Mouse (Mus musculus) thymus, postnatal 14 days (tissue): ENCODE data around the gene Cinp.

Experiments used
- DNase-seq: peaks from one replicate; pipeline ENCODE4 v3.0.0; 2021

The Cinp gene

GRCm38 (mm10) chr12:110889036-110890020, at the start of gene Cinp, which contains the start of gene Tecpr2:
Gene Cinp, minus strand, starts transcription at chr12:110889145.
Gene Tecpr2, plus strand, starts transcription at chr12:110889264.
- DNase-seq, result peak; percentile 97

GRCm38 (mm10) chr12:110937496-110937895, 48.6 kb upstream of the Cinp start:
- DNase-seq, result no peak

- DNase-seq, result peak; percentile 69
Observed at GRCm38 (mm10) chr12:110935983-110936620, 47.2 kb upstream of the Cinp start.

- no peak for DNase-seq
Observed at GRCm38 (mm10) chr12:110932820-110933219, 43.9 kb upstream of the Cinp start.

GRCm38 (mm10) chr12:110921572-110921971, 32.6 kb upstream of the Cinp start:
- DNase-seq, result no peak

- DNase-seq, result no peak
Observed at GRCm38 (mm10) chr12:110920254-110920653, 31.3 kb upstream of the Cinp start.

- no peak for DNase-seq
Observed at GRCm38 (mm10) chr12:110915761-110916160, 26.8 kb upstream of the Cinp start.

- no peak for DNase-seq
Observed at GRCm38 (mm10) chr12:110909962-110910361, 21.0 kb upstream of the Cinp start.

GRCm38 (mm10) chr12:110907845-110908244, 18.9 kb upstream of the Cinp start:
- DNase-seq, result no peak

GRCm38 (mm10) chr12:110903536-110903935, 14.6 kb upstream of the Cinp start:
- peak; percentile 39 for DNase-seq

GRCm38 (mm10) chr12:110902106-110902505, 13.2 kb upstream of the Cinp start:
- DNase-seq, result no peak

GRCm38 (mm10) chr12:110891887-110892286, 2.9 kb upstream of the Cinp start:
- DNase-seq, result no peak

- DNase-seq, result no peak
Observed at GRCm38 (mm10) chr12:110888606-110889005, 339 bp downstream of the Cinp start.

- DNase-seq, result no peak
Observed at GRCm38 (mm10) chr12:110888106-110888505, 839 bp downstream of the Cinp start.

GRCm38 (mm10) chr12:110885251-110885650, 3.7 kb downstream of the Cinp start:
- DNase-seq, result no peak

GRCm38 (mm10) chr12:110882291-110882690, 6.7 kb downstream of the Cinp start:
- peak; percentile 8 for DNase-seq

- no peak for DNase-seq
Observed at GRCm38 (mm10) chr12:110875351-110875750, 13.6 kb downstream of the Cinp start.

GRCm38 (mm10) chr12:110871247-110871646, 17.7 kb downstream of the Cinp start:
- DNase-seq, result no peak

GRCm38 (mm10) chr12:110870107-110870506, 18.8 kb downstream of the Cinp start:
- DNase-seq, result no peak

- no peak for DNase-seq
Observed at GRCm38 (mm10) chr12:110865989-110866388, 23.0 kb downstream of the Cinp start.

- no peak for DNase-seq
Observed at GRCm38 (mm10) chr12:110865571-110865970, 23.4 kb downstream of the Cinp start.

GRCm38 (mm10) chr12:110864008-110864407, 24.9 kb downstream of the Cinp start:
- no peak for DNase-seq

GRCm38 (mm10) chr12:110861256-110861655, 27.7 kb downstream of the Cinp start:
- DNase-seq, result peak; percentile 65

GRCm38 (mm10) chr12:110860293-110860692, 28.7 kb downstream of the Cinp start:
- DNase-seq, result no peak
